Mouse (Mus musculus) myocyte (in vitro differentiated cells): ENCODE data around the gene Irf9. TPM values are rescaled to one million over a fixed set of nuclear protein-coding genes. Genes with fewer than 3 reads are reported as not detected.

Experiments used
- H3K27me3 ChIP-seq: one replicate; pipeline ENCODE4 v1.6.1; 2011; ENCODE audit not compliant: control insufficient read depth, insufficient read depth, insufficient read length
- H3K36me3 ChIP-seq: one replicate; pipeline ENCODE4 v1.6.1; 2011; ENCODE audit not compliant: control insufficient read depth, insufficient read depth
- H3K4me2 ChIP-seq: one replicate; pipeline ENCODE4 v1.6.1; 2011; ENCODE audit warnings: low read depth, control low read depth
- H3K4me3 ChIP-seq: one replicate; pipeline ENCODE4 v1.5.1; 2011; ENCODE audit warnings: mild to moderate bottlenecking, control low read depth, moderate library complexity
- H3K79me2 ChIP-seq: one replicate; pipeline ENCODE4 v1.6.1; 2011; ENCODE audit not compliant: control insufficient read depth, insufficient read depth
- H3ac ChIP-seq: one replicate; pipeline ENCODE4 v1.6.1; 2011; ENCODE audit not compliant: control insufficient read depth, insufficient read length
- CEBPB ChIP-seq: IDR thresholded peaks from 2 replicates; pipeline ENCODE4 v1.6.1; 2011; ENCODE audit warnings: mild to moderate bottlenecking, moderate library complexity; ENCODE audit not compliant: poor library complexity, insufficient read depth, severe bottlenecking
- E2F4 ChIP-seq: IDR thresholded peaks from one replicate; pipeline ENCODE4 v1.6.1; 2011; ENCODE audit warnings: mild to moderate bottlenecking, control low read depth, moderate library complexity; ENCODE audit not compliant: insufficient read depth
- MAX ChIP-seq: IDR thresholded peaks from one replicate; pipeline ENCODE4 v1.6.1; 2011; ENCODE audit warnings: low read depth, mild to moderate bottlenecking, control low read depth
- MYOD1 ChIP-seq, 3 experiments: IDR thresholded peaks; one replicate each; pipeline ENCODE4 v1.6.1; 2011; ENCODE audit warnings: control low read depth in 2 of 3, low read depth in 2 of 3, mild to moderate bottlenecking in 2 of 3, moderate library complexity in 1 of 3; ENCODE audit not compliant: insufficient read length in 2 of 3, control insufficient read depth in 1 of 3
- MYOG ChIP-seq, 3 experiments: IDR thresholded peaks; one replicate each; pipeline ENCODE4 v1.6.1; 2011; ENCODE audit warnings: control low read depth in 2 of 3, low read depth in 2 of 3, mild to moderate bottlenecking in 2 of 3; ENCODE audit not compliant: insufficient read length in 2 of 3, control insufficient read depth in 1 of 3, insufficient read depth in 1 of 3
- POLR2A ChIP-seq: IDR thresholded peaks from one replicate; pipeline ENCODE4 v1.6.1; 2011; ENCODE audit warnings: low read depth, mild to moderate bottlenecking, control low read depth, moderate library complexity; ENCODE audit not compliant: insufficient read length
- POLR2AphosphoS2 ChIP-seq: IDR thresholded peaks from one replicate; pipeline ENCODE4 v1.6.1; 2011; ENCODE audit warnings: low read depth, control low read depth; ENCODE audit not compliant: insufficient read length
- REST ChIP-seq: IDR thresholded peaks from one replicate; pipeline ENCODE4 v1.6.1; 2011; ENCODE audit warnings: mild to moderate bottlenecking, control low read depth, moderate library complexity; ENCODE audit not compliant: insufficient read depth, insufficient read length
- SRF ChIP-seq: IDR thresholded peaks from one replicate; pipeline ENCODE4 v1.6.1; 2011; ENCODE audit warnings: low read depth; ENCODE audit not compliant: control insufficient read depth, insufficient read length
- TCF12 ChIP-seq: IDR thresholded peaks from one replicate; pipeline ENCODE4 v1.6.1; 2011; ENCODE audit warnings: mild to moderate bottlenecking, control low read depth; ENCODE audit not compliant: poor library complexity, insufficient read depth, severe bottlenecking
- TCF3 ChIP-seq: IDR thresholded peaks from one replicate; pipeline ENCODE4 v1.6.1; 2011; ENCODE audit warnings: low read depth, control low read depth; ENCODE audit not compliant: insufficient read length
- USF1 ChIP-seq: IDR thresholded peaks from one replicate; pipeline ENCODE4 v1.6.1; 2011; ENCODE audit warnings: low read depth, mild to moderate bottlenecking, control low read depth, moderate library complexity
- polyA plus RNA-seq: library from polyadenylated mRNA; unstranded; fragments of >200 nt; fragmentation: generic; extraction: Trizol; gene quantifications from one replicate; pipeline ENCODE4 v1.2.1, GENCODE M21; 2012; ENCODE audit warnings: missing spikeins

Irf9 gene
- polyA plus RNA-seq, 1 experiment = 4.0 TPM

DNA sequence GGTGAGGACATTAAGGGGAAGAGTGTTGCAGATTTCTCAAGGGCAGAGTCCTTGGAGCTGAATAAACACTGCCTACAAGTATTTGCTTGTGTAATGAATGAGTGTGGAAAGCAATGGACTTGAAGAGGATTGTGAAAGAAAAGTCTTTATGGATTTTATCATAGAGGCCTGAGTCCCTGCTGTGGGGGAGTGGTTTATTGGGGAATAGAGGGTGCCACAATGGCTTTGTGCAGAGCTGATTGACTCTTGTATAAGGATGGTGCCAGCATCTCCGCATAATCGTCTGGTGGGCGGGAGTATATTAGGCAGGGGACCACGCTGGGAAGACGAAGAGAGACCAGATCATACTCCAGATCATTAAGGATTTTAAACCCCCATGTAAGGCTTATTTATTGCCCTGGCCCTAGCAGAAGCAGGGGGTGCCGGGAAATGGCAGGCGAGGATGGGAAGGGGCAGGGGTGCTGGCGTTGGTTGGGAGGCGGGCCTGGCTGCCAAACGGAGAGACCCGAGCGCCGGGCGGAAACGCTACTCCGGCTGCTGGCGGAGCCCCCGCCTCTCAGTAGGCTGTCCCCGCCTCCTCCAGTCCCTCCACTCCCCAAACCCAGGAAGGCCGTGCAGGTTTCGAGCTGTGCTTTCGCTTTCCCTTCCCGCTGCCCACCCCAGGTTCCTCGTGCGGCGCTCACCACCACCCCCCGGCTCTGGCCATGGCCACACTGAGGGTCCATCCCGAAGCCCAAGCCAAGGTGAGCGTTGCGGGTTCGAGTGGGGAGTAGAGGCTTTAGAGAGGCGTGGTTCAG lies 25.3 kb upstream of the Irf9 start, which contains the start of gene Psme1:
Gene Psme1 (plus strand): TSS at position 253 of the 797 bp plus-strand sequence.
- H3K36me3 ChIP-seq = no peaks in the 10 kb centered on the region
- H3K79me2 ChIP-seq = no peaks in the 10 kb centered on the region
- H3K4me3 ChIP-seq = peak within 1 kb of the TSS; percentile 52
- no peaks in the 10 kb centered on the region for H3K27me3 ChIP-seq
- H3K4me2 ChIP-seq = peak within 1 kb of the TSS; percentile 93
- peak within 1 kb of the TSS; percentile 7 for H3ac ChIP-seq
- TF ChIP-seq MYOD1 (IDR thresholded peaks at IDR 0.05; ENCODE audit: control insufficient read depth in 1 of 3, insufficient read length in 2 of 3, low read depth in 2 of 3) (no peak), MYOG (IDR thresholded peaks at IDR 0.05; ENCODE audit: control insufficient read depth in 1 of 3, insufficient read depth in 1 of 3, insufficient read length in 2 of 3, low read depth in 2 of 3) (no peak), POLR2AphosphoS2 (peak; percentile 78), POLR2A (peak; percentile 68)

GRCm38 (mm10) chr14:55578668-55579269 lies 24.6 kb upstream of the Irf9 start:
- no peaks in the 10 kb centered on the region for H3K27me3 ChIP-seq
- TF ChIP-seq E2F4 (no peak), MYOD1 (IDR thresholded peaks at IDR 0.05; ENCODE audit: control insufficient read depth in 1 of 3, insufficient read length in 2 of 3, low read depth in 2 of 3) (no peak), MAX (no peak), POLR2A (no peak), USF1 (no peak), SRF (no peak), TCF12 (no peak), CEBPB (no peak), TCF3 (no peak), MYOG (IDR thresholded peaks at IDR 0.05; ENCODE audit: control insufficient read depth in 1 of 3, insufficient read depth in 1 of 3, insufficient read length in 2 of 3, low read depth in 2 of 3) (no peak), REST (no peak), POLR2AphosphoS2 (no peak)
- peak overlapping the region; percentile 93 for H3K4me2 ChIP-seq
- H3K4me3 ChIP-seq = peak overlapping the region; percentile 52
- H3K36me3 ChIP-seq = no peaks in the 10 kb centered on the region
- no peaks in the 10 kb centered on the region for H3K79me2 ChIP-seq
- peak overlapping the region; percentile 7 for H3ac ChIP-seq

- Histone ChIP-seq H3K36me3 (no peaks in the 10 kb centered on the region), H3K4me2 (no peak overlapping the region), H3K27me3 (no peaks in the 10 kb centered on the region), H3K79me2 (no peaks in the 10 kb centered on the region), H3K4me3 (peak overlapping the region; percentile 52), H3ac (no peak overlapping the region)
- TF ChIP-seq TCF3 (no peak), TCF12 (no peak), USF1 (no peak), POLR2AphosphoS2 (no peak), E2F4 (no peak), POLR2A (no peak), CEBPB (no peak), MYOD1 (IDR thresholded peaks at IDR 0.05; ENCODE audit: control insufficient read depth in 1 of 3, insufficient read length in 2 of 3, low read depth in 2 of 3) (no peak)
Observed at GRCm38 (mm10) chr14:55579511-55580496, 23.6 kb upstream of the Irf9 start.

DNA sequence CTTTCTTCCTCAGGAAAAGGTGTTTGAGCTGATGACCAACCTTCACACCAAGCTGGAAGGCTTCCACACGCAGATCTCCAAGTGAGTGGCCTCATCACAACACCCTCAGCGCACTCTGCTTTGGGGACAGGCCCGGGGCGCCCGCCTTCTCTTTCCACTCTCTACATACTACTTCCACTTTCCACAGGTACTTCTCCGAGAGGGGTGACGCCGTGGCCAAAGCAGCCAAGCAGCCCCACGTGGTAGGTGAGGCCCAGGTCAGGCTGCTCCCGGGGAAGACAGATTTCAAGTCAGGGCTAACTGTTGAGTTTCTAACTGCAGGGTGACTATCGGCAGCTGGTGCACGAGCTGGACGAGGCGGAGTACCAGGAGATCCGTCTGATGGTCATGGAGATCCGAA lies 22.6 kb upstream of the Irf9 start:
- Histone ChIP-seq H3ac (no peak overlapping the region), H3K4me3 (no peak overlapping the region), H3K36me3 (no peaks in the 10 kb centered on the region), H3K4me2 (no peak overlapping the region), H3K27me3 (no peaks in the 10 kb centered on the region), H3K79me2 (no peaks in the 10 kb centered on the region)
- TF ChIP-seq MAX (no peak), SRF (no peak), POLR2AphosphoS2 (no peak), MYOG (IDR thresholded peaks at IDR 0.05; ENCODE audit: control insufficient read depth in 1 of 3, insufficient read depth in 1 of 3, insufficient read length in 2 of 3, low read depth in 2 of 3) (no peak), REST (no peak), TCF3 (no peak), CEBPB (no peak), TCF12 (no peak), MYOD1 (IDR thresholded peaks at IDR 0.05; ENCODE audit: control insufficient read depth in 1 of 3, insufficient read length in 2 of 3, low read depth in 2 of 3) (no peak), USF1 (no peak), E2F4 (no peak), POLR2A (no peak)
